Mouse (Mus musculus) heart, postnatal 25 days (tissue): ENCODE results near the gene Cpsf4l. TPM values are rescaled to one million over a fixed set of nuclear protein-coding genes. Genes with fewer than 3 reads are reported as not detected.

Source experiments
- DNase-seq: peaks from one replicate; pipeline ENCODE4 v3.0.0; 2022; ENCODE audit warnings: low spot score
- intact Hi-C: fragments of 180-260 bp; cut with DNase I; formaldehyde crosslinking; loops from one replicate; pipeline ENCODE4 v1.15.1; 2025
- total RNA-seq, 2 experiments: library from RNA; stranded (reverse); gene quantifications; 2 replicates each; pipeline ENCODE4 v1.2.3; 2021

The Cpsf4l gene
- not detected for total RNA-seq

DNA sequence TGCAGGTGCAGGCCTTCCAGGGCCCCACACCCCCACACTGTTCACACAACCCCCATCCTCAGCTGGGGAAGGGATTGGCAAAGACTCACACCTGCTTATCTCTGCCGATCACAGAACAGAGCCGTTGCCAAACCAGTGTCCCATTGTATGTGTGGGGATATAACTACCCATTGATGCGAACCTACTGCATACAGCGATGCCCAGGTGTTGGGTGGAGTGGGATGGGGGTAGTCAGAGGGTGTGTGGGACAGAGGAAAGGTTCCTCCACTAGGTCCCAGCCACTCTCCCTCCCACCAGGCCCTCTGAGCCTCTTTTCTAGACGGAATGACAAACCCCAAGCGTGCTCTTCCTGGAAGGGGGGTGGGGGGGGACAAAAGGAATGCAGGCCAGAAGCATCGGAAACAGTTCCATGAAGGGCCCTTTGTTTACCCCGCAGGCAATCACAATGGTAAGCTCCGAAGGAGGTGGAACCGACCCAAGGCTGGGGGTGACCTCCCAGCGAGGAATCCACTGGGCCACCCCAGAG is at the start of gene Cpsf4l:
TSS of gene Cpsf4l (minus strand) at position 287 of the 526 bp plus-strand sequence.
- intact Hi-C loops: no loop called here
- no peak for DNase-seq

DNA sequence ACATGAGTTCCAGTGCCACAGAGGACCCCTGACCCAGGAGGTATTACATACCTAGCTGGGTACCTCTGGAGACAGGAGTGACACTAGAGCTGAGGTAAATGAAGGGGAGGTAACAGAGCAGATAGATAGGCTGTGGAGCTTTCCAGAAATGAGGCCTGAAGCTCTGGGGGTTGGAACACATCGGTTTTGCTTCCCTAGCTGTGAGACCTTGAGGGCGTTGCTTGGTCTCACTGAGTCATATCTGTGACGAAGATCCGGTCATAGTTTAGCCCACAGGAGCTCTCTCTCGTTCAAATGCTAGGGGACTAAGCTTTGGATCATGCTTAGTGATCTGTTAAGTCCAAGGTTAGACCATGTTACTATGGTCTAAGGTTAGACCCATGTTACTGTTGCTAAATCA is 49.0 kb upstream of the Cpsf4l start:
- DNase-seq: no peak
- intact Hi-C loops: no loop called here

DNA sequence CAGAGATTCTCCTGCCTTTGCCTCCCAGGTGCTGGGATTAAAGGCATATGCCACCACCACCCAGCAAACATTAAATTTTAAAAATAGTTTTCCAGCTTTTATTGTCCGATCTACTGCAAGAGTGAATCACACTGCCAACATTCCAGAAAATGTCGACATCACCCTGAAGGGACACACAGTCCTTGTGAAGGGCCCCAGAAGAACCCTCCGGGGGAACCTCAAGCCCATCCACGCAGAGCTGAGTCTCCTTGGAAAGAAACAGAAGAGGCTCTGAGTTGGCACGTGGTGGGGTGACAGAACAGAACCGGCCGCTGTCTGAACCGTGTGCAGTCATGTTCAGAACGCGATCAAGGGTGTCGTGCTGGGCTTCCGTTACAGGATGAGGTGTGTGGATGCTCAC is 46.8 kb upstream of the Cpsf4l start:
- intact Hi-C loops: no loop called here

DNA sequence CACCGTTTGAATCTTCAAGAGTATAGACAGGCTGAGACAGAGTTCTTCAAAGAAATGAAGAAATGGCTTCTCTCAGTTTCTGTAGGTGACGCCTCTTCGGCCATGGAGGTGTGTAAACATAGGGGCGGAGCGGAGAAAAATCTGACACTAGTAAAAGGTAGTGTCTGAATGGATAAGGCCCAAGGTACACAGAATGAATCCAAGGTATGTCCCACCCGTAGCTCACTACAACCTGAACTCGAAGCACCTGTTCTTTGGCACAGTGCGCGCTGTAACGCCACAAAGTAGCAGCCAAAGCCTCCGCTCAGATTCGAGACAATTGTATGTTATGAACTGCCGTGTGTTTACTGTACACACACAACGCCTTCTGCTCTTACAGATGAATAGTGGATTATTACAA is 46.1 kb upstream of the Cpsf4l start:
- no peak for DNase-seq
- intact Hi-C loops: no loop called here

More for the DNA sequence above, 46.8 kb upstream of the Cpsf4l start:
- no peak for DNase-seq

DNA sequence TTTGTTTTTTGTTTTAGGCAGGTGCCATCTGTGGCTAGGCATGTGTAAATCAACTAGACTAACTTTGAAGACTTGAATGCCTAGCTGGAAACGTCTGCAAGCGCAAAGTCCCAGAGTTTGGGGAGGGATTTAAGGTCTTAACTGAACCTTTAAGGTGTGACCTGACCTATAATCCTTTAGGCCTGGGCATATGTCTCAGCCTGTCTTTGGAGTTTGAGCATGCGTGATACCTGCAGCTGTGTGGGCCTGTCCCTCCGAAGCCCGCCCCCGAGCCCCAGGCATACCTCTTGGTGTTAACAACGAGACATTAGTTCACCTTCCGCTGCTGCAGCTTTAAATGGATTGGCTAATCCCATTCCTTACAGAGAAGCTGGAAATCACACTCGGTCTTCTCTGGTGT is 45.0 kb upstream of the Cpsf4l start:
- intact Hi-C loops: no loop called here
- DNase-seq: no peak

DNA sequence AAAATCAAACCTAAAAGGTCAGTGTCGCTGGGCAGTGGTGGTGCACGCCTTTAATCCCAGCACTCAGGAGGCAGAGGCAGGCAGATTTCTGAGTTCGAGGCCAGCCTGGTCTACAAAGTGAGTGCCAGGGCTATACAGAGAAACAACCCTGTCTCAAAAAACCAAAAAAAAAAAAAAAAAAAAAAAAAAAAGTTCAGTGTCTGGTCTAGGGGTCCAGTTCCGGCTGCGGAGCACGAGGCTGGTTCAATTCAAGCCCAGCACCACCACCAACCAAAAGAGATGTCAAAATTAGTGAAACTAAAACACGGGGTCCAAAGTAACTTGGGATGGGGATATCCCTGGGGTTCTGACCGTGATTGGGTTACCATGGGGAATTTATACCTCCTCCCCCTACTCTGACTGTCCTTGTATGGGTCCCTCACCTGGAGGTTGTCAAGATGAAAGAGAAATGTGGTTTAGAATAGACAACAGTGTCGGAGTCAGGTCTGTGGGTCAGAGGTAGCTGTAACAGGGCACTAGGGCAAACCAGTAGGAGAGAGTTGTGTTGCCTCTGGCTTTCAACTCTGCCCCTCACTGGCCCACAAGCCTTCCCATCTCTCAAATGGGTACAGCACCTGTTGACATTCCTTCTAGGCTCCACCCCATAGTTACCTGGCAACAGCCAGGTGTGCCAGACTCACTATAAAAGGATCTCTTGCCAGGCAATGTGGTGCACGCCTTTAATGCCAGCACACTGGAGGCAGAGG is 43.0 kb upstream of the Cpsf4l start:
- DNase-seq: no peak
- intact Hi-C loops: no loop called here

DNA sequence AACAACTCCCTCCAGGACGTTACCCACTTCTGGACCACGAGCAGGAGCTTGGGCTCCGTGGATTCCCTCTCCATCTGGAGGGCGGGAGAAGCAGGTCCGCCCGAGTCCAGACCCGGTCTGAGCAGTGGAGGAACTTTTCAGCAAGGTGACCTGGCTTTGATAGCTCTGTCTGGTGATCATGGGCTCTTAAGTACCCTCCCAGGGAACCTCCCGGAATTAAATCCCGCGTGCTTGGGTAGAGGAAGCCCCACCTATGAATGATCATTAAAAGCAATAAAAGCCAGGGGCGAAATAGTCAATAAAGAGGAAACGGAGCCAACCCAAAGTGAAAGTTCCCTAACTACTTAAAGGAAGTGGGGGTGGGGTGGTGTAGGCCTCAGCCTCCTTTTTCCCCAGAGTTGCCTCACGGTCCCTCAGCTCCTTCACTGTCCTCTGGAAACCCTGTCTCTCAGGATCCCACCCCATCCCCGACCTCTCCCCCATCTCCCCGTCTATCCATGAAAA is 42.4 kb upstream of the Cpsf4l start:
- no peak for DNase-seq
- intact Hi-C loops: no loop called here

DNA sequence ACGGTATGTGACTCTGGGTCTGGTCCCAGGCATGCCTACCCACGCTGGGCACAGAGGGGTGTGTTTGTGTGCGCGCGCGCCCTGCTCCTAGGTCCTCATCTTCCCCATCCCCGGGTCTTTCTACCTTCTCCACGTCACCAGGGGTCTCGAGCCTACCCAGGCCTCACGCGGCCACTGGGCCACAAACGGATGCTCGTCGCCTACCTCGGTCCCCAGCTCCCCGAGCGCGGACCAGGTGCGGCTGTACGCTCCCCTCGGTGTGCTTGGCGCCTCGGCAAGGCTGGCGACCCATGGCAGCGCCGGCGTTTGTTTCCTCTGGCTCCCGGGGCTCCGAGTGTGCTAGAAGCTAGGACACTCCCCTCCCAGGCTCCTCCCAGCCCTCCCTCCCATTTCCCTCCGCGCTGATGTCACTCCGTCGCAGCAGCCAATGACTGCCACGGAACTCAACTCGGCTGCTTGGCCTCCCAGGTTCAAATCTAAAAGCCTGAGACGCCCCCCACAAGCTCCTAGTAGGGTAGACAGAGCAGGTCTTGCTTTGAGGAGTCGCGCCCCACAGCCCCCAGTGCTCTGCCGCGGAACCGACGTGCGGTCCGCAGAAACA is 41.8 kb upstream of the Cpsf4l start, which contains the start of gene Cdc42ep4:
TSS of gene Cdc42ep4 (minus strand) at position 398 of the 601 bp plus-strand sequence.
- intact Hi-C loops: loop anchor here (2.0 kb wide), 2 partner anchors 47 to 59 kb away; no protein-coding TSS in a partner anchor
- peak; percentile 70 for DNase-seq

DNA sequence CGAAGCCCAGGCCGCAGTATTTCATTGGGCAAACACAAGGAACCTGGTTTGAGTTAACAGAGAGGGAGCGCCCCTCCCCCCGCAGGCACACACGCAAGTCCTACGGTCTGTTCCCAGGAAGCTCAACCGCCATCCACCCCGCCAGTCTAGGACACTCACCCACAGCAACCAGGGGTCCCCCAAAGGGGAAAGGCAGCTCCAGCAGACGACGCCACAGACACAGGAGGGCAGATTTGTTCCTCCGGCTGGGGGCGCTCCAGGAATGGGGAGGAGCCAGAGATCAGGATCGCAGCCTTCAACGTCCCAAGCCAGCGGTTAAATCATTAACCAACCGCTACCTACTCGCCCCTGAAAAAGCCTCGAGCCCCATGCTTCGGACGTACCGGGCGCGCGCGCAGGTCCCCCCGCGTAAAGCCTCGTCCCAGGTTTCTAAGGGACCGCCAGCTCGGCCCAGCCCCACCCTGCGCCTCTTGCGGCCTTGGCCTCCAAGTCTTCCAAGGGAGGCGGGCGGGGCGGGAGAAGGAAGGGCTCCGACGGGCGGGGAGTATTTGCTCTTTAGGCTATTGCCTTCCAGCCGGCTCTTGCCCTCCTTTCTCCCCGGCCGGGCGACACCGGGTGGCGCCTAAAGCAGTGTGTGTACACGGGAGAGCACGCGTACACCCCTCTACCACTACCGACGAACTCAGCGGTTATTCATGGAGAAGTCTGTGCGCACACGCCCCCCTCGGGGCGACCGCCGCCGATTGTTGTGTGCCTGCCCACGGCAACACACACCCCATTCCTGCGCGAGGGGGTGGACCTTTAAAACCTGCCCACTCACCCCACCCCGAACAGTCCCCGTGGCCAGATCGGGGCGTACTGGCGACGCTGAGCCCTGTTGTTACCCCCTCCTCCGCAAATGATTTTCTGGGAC is 41.0 kb upstream of the Cpsf4l start:
- intact Hi-C loops: loop anchor here (2.0 kb wide), 2 partner anchors 46 to 60 kb away; no protein-coding TSS in a partner anchor

DNA sequence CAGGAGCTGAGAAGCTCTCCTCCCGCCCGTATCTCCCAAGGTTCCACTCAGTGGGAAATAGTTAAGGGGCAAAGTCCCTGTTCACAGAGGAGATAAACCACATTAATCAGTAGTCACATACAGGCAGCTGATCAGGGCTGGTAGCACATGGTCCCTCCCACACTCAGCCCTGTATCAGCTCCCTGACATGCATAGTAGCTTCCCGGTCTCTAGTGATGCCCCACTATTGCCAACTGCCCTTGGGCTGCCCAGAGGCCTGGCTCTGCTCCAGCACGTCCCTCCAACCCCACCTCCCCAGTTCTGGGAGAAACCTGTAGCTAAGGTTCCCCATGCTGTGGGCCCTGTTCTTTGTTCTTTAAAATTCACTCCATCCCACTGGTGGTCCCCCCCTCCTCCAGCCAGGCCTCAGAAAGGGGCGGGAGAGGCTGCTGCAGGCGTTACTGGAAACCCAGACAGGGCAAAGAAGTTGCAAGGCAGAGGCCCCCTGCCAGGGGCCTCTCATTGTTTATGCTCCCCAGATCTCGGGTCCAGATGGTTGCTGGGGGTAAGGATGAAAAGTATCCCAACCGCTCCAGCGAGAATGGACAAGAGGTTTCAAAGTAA is 40.0 kb upstream of the Cpsf4l start:
- intact Hi-C loops: loop anchor here (1.0 to 2.0 kb wide), 3 partner anchors 13 to 61 kb away; no protein-coding TSS in a partner anchor
- no peak for DNase-seq

More for the DNA sequence above, 41.0 kb upstream of the Cpsf4l start:
- DNase-seq: peak; percentile 63

DNA sequence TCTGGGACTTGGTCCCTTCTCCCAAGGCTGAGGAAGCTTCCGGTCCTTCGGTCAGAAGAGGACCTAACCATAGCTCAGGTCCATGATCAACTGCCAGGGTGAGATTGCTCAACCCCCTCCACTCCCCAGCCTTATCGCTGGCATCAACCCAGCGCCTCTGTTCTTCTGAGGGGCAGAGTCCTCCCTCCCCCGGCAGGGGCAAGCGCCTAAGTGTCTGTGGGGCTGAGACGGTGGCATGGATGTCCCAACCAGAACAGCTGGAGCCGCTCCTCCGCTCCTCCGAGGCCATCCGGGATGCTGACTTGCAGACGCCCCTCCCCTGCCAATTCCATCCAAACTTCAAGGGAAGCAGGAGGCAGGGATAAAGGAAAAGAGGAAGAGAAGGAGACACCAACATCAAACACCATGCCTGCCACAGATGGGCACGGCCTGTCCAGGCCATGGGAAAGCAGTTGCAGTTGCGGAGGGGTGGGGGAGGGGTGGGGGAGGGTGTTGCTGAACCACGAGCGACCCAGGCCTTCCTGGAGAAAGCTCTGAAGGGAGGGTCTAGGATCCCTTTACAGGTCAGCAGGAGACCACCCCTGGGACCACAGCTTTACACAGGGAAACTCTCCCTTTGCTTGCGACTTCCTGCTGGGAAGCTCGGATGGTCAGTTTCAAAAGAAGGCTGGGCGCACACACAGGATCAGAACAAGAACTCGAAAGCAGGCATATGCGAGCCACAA is 39.1 kb upstream of the Cpsf4l start:
- no peak for DNase-seq
- intact Hi-C loops: loop anchor here (1.0 kb wide), 1 partner anchor 12 kb away; no protein-coding TSS in a partner anchor

DNA sequence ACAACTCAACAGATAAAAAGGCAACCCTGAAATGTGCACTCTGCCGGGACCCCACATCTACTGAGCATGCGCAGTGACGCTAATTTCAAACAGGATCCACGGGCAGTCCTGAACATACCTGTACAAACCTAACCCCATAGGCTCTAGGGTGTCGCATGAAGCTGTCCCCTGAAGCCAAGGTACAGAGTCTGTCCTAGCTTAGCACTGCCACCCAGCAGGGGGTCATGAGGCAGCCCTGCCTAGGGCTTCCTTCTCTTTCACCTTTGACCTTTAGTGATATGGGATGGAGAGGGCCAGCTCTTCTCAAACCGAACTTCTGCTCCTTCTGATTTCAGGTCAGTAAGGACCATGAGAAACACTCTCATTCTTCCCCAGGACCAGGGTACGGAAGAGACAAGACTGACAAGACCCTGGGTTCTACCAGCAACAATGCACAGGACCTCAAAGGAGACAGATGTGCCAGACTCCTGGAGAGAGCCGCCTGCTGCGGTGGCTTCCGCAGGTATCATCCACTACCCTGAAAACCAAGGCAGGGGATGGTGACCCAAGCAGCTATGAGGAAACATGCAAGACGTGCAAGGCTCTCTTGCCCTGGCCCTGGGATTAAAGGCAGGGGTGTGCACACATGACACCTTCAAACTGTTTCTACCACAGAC is 38.0 kb upstream of the Cpsf4l start:
- no peak for DNase-seq
- intact Hi-C loops: no loop called here

DNA sequence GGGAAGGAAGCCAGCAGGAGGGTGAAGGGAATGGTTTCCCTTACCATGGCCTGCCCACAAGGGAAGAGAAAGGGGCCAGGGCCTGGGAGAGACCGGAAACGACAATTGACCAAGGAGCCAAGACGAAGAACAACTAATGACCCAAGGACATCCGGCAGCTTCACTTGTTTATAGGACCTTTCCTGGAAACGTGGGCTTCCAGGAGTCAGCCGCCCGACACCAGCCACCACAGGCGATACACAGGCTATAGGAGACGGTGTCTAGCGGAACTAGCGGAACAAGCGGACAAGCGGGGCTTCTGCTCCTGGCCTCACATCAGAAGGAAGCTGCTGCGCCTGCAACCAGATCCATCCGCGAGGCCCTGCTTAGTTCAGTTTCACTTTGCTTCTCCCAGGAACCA is 37.2 kb upstream of the Cpsf4l start:
- intact Hi-C loops: no loop called here
- DNase-seq: no peak

DNA sequence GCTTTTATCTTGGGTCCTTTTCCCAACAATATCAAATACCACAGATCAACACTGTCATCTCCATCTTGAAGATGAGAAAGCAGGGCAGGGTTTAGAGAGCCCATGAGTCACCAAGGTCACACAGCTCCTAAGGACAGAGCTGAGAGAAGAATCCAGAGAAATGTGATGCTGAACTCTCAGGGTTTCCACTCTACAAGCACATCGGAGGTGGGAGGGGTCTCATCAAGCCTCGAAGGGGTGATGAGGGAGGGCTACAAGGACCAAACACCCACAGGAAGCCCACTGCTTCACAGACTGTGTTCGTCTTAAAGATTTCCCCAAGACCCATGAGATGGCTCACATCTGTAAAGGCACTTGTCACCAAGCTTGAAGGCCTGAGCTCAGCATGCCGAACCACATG is 36.1 kb upstream of the Cpsf4l start:
- intact Hi-C loops: no loop called here
- no peak for DNase-seq

DNA sequence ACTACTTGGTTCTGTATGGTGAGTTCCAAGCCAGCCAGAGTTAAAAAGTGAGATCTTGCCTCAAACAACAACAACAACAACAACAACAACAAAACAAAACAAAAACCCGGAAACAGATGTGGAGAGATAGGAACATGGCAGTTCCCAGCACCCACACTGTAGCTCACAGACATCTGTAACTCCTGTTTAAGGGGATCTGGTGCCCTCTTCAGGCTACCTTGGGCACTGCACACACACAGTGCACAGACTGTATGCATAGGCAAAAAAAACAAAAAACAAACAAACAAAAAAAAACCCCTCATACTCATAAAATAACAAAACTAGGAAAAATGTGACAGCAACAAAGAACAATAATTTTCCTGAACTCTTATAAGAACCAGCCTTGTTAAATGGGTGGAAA is 33.2 kb upstream of the Cpsf4l start:
- intact Hi-C loops: no loop called here
- DNase-seq: no peak

DNA sequence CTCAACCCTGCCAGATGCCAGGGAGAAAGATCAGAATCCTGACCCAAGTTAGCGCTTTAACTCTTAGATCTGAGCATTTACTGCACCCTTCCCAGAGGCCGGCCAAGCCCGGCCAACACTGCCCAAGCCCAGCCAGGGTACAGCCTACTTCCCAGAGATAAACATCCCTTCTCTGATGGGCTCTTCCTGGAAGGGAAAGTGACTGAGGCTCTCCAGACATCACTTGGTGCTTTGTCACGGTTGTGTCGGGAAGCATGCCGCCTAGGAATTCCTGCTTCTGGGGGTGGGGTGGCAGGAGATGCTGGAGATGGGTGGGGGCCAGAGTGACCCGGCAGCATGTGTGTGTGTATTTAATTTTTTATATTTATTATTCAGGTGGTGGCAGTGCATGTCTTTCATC is 30.3 kb upstream of the Cpsf4l start:
- no peak for DNase-seq
- intact Hi-C loops: no loop called here

DNA sequence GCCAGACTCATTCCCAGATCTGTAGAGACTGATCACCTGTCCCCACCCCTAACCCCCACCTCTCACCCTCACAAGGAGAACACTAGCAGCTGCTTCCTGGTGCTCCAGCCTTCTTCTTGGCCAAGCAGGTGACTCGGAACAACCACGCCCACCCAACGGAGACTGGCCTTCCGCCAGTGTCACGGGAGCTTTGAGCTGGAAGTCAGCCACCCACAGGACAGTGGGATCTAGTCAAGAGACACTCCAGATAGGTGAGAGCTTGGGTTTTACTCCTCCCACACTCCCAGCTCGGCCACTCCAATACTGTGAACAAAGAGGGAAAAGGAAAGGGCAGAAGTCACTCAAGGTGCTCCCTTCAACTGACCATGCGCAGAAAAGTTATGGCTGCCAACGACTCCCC is 29.4 kb upstream of the Cpsf4l start:
- DNase-seq: no peak

DNA sequence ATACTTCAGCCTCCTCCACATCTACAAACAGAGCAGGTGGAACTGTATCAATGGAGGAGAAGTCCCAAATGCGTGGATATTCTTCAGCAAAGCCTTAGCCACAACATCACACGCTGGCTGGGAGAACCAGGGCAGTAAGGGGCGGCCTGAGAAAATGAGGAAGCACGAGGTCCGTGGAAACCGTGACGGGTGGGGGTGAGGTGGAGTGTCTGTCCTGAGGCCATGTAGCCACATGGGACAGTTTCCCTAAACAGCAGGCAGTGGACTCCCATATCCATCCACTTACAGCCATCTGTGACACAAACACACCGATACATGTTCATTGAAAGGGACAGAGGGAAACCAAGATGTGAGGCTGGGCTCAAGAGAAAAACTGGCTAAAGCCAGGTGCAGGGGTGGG is 28.1 kb upstream of the Cpsf4l start:
- DNase-seq: no peak
- intact Hi-C loops: loop anchor here (1.0 kb wide), 1 partner anchor 11 kb away; no protein-coding TSS in a partner anchor

More for the DNA sequence above, 29.4 kb upstream of the Cpsf4l start:
- intact Hi-C loops: no loop called here
